Mouse (Mus musculus) liver, adult 2 months (tissue): ENCODE measurements around the gene Chchd6.

Source experiments
- CTCF ChIP-seq: fragments of 200-500 bp; IDR thresholded peaks from 2 replicates; pipeline ENCODE4 v1.5.1; 2011; ENCODE audit warnings: low read depth, low read length, control low read depth
- POLR2A ChIP-seq: fragments of 200-500 bp; IDR thresholded peaks from 2 replicates; pipeline ENCODE4 v1.6.1; 2011; ENCODE audit warnings: low read length, control low read depth; ENCODE audit not compliant: insufficient read depth; ENCODE audit errors: extremely low read depth

DNA sequence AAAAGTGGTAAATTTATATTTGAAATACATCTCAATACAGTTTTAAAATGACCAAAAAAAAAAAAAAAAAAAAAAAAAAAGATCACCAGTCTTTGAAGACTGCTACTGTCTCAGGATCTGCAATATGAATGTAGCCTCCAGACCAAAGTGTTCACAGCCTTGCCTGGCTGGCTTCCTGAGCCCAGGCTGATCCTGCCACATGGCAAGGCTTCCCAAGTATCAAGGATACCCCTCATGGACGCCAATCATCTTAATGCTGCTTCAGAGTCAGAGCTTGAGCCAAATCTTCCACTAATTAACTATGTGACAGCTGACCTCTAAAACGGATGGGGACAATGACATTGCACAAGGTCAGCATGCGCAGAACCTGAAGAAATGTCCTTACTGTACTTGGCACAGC lies 3.9 kb downstream of the Chchd6 start:
- TF ChIP-seq CTCF, result no peak
- TF ChIP-seq POLR2A, result no peak
